Mouse (Mus musculus) cerebellum, adult 2 months (tissue): ENCODE data around the gene Pla2g4f.

Experiments used
- CTCF ChIP-seq: fragments of 200-500 bp; IDR thresholded peaks from 2 replicates; pipeline ENCODE4 v1.5.1; 2011; ENCODE audit warnings: low read depth, mild to moderate bottlenecking, control low read depth, low read length, moderate library complexity, borderline replicate concordance; ENCODE audit not compliant: insufficient read depth
- POLR2A ChIP-seq: fragments of 200-500 bp; IDR thresholded peaks from 2 replicates; pipeline ENCODE4 v1.6.1; 2011; ENCODE audit warnings: low read length, control low read depth, borderline replicate concordance; ENCODE audit not compliant: insufficient read depth

- TF ChIP-seq CTCF = no peak
- TF ChIP-seq POLR2A = no peak
These were observed 17.6 kb upstream of the Pla2g4f start for GRCm38 (mm10) chr2:120331575-120331974.
